Mouse (Mus musculus) embryonic fibroblast, embryonic 13.5 days (primary cell): ENCODE results near the gene Vps50.

Experiments used
- CTCF ChIP-seq: IDR thresholded peaks from 2 replicates; pipeline ENCODE4 v1.5.1; 2011; ENCODE audit warnings: mild to moderate bottlenecking, control low read depth, low read length, moderate library complexity, borderline replicate concordance; ENCODE audit not compliant: insufficient read depth
- POLR2A ChIP-seq: IDR thresholded peaks from 2 replicates; pipeline ENCODE4 v1.6.1; 2011; ENCODE audit warnings: low read depth, mild to moderate bottlenecking, control low read depth, low read length, moderate library complexity

DNA sequence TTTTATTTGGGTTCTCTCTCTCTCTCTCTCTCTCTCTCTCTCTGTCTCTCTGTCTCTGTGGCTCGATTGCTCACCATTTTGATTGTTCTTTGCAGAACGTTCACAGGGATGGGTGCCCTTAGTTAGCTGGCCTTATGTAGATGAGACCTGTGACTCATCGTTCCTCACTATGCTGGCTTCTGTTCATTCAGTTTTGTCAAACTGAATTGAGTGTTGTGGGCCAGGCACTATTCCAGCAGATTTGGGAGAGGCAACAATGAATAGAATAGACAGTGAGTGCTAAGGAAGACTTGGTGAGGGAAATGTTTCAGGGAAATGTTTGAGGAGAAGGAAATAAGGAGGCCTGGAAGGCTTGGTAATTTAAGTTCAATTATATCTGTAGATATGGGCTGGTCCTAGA, 2.1 kb downstream of the Vps50 start:
- TF ChIP-seq CTCF, result no peak
- TF ChIP-seq POLR2A, result no peak
